Mouse (Mus musculus) embryonic facial prominence, embryonic 12.5 days (tissue): ENCODE measurements around the gene Acsl3. TPM values are rescaled to one million over a fixed set of nuclear protein-coding genes. Genes with fewer than 3 reads are reported as not detected.

ENCODE experiments used
- polyA plus RNA-seq: library from polyadenylated mRNA; unstranded; fragments of >200 nt; fragmentation: Nextera tagmentation; extraction: Ambion mirVana; gene quantifications from 2 replicates; pipeline ENCODE4 v1.2.1, GENCODE M21; 2016

Gene Acsl3
- polyA plus RNA-seq, 1 experiment from 2014 or later = 92.0 TPM

Other genes with a start within 250 kb of the Acsl3 start
- gene Farsb, start 168.9 kb upstream of the Acsl3 start, polyA plus RNA-seq = 137 and 141 TPM in 2 replicates
- 0.57 and 0.65 TPM in 2 replicates for gene Mogat1, start 146.8 kb upstream of the Acsl3 start, polyA plus RNA-seq
- 1.2 and 1.3 TPM in 2 replicates for gene BC035947, start 145.7 kb upstream of the Acsl3 start, polyA plus RNA-seq
- 5.3 and 5.7 TPM in 2 replicates for gene Utp14b, start 213 bp downstream of the Acsl3 start, polyA plus RNA-seq
- 4.3 and 4.4 TPM in 2 replicates for gene Kcne4, start 158.9 kb downstream of the Acsl3 start, polyA plus RNA-seq